Mouse (Mus musculus): ENCODE measurements around the gene Pex14.
A peak's percentile ranks its signal among the peaks of the same experiment; 100 is the strongest.
"Not testable (repeated sequence)": the region's sequence is repeated elsewhere in the genome, so short reads cannot be mapped to it uniquely, and the experiment has no call there.

Gene Pex14

DNA sequence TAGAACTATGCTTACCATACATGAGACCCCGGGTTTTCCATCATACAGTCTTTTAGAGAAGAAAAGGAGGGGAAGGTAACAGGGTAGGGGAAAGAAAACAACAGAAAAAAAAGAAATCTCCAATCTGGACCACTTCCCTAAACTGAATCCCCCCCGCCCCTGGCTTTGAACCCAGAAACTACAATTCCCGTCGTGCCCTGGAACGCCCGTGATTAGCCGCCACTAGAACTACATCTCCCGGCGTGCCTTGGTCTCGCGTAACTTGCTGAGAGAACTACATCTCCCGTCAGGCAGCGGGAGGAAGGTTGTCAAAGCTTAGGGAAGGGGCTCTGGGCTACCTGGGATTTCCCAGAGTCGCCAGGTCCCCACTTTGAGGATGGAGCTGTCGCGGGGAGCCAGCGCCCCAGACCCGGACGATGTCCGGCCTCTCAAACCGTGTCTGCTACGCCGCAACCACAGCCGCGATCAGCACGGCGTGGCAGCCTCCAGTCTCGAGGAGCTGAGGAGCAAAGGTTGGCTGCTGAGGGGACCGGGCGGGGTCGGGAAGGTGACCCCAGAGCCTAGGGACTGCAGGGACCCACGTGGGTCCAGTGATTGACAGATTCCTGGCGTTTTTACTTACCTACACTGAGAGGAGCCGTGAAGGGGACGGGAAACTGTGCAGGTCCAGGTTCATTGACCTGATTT, 4.3 kb upstream of the Pex14 start, which contains the start of gene Dffa:
TSS of gene Dffa (plus strand) at position 272 of the 687 bp plus-strand sequence.
- peak; percentile 77 for DNase-seq (ENCODE audit: extremely low read depth, low read depth)

DNA sequence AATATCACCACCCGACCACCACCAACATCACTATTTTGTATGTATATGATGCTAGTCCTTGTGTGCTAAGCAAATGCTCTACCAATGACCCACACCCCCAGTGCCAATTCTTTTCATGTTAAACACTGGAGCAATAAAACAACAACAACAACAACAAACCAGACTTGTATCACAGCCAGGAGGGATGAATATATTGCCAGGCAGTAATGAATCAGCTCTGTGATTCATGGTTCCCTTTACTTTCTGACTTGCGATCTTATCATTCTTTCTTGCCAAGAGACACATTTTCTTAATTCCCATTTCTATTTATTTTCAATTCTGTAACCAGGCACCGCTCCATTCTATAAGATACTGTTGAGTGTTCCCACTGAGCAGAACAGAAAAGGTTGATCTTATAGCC, 1.8 kb upstream of the Pex14 start:
- DNase-seq (ENCODE audit: extremely low read depth, low read depth) = no peak

DNA sequence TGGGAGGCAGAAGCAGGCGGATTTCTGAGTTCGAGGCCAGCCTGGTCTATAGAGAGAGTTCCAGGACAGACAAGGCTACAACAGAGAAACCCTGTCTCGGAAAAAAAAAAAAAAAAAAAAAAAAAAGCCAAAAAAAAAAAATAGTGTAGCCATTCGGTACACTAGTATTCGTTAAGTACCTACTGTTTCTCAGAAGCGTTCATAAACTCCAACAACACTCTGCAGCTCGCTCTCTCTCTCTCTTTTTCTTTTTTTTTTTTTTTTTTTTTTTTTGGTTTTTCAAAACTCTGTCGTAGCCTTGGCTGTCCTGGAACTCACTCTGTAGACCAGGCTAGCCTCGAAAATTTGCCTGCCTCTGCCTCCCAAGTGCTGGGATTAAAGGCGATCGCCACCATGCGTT, 773 bp upstream of the Pex14 start:
- not testable (repeated sequence) for DNase-seq (ENCODE audit: extremely low read depth, low read depth)

GRCm38 (mm10) chr4:149098571-149098970, 1.1 kb downstream of the Pex14 start:
- no peak for DNase-seq (ENCODE audit: extremely low read depth, low read depth)

DNA sequence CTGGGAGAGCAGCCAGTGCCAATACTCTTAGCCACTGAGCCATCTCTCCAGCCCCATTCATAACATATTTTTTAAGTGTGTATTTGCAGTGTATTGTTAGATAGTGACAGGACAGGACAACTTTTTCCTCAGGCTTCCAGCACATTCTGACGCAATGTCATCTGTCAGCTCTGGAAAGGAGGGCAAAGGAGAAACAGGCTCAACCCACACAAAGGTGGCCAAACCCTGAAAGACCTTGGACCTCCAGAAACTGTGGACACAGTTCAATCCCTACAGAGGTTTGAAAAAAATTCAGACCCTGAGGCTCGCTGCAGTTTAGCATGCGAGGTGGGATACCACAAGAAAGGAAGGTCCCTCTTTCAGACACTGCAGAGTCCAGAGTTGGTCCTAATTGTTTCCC, 1.7 kb downstream of the Pex14 start:
- DNase-seq (ENCODE audit: extremely low read depth, low read depth) = no peak

- no peak for DNase-seq (ENCODE audit: extremely low read depth, low read depth)
Observed at GRCm38 (mm10) chr4:149091364-149091763, 8.3 kb downstream of the Pex14 start.

DNA sequence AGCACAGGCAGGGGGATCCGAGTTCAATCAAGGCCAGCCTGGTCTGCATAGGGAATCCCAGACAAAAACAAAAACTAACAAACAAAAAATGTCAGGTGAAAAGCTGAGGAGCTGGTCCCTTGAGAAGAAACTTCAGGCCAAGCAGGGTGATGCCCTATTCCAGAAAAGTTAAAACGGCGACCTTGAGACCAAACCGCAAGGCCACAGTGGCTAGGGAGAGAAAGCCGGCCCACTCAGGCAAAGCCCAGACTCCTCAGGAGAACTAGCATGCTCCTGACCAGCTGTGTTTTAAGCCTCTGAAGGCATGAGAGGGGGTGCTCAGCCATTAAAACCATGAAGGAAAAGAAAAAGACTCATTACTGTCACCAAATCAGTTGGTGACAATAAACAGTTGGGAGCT, 14.3 kb downstream of the Pex14 start:
- DNase-seq (ENCODE audit: extremely low read depth, low read depth) = no peak

DNA sequence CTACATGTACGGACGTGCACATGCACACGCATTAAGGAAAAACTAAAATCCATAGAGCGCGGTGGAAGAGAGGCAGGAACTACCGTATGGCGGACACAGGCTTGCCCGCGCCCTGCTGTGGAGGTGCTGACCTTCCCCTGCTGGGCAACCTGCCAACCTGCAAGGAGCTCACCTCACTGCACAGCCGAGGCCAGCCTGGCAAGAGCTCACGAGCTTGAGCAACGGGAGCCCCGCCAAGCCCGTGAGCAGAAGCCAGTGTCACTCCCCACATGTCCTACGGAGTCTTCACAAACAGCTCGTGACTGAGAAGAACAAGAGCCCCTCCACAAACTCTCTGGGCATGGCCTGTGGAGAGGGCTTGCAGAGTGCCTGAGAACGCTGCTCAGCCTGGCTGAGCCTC, 18.1 kb downstream of the Pex14 start:
- no peak for DNase-seq (ENCODE audit: extremely low read depth, low read depth)

DNA sequence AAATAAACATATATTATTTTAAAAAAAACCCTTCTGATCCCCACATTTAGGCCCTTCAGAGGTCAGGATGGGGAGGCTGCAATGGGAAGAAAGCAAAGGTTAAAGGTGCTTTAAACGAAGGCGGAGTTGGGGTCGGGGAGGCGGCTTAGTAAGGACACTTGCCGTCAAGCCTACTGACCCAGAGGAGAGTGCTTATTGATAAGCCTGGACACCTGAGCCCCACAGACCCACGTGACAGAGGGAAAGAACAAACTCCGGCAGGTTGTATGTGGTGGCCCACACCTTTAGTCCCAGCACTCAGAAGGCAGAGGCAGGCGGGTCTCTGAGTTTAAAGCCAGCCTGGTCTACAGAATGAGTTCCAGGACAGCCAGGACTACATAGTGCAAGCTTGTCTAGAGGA, 19.6 kb downstream of the Pex14 start:
- no peak for DNase-seq (ENCODE audit: extremely low read depth, low read depth)

- no peak for DNase-seq (ENCODE audit: extremely low read depth, low read depth)
Observed at GRCm38 (mm10) chr4:149079629-149080028, 20.0 kb downstream of the Pex14 start.

- DNase-seq (ENCODE audit: extremely low read depth, low read depth) = no peak
Observed at GRCm38 (mm10) chr4:149078261-149078660, 21.4 kb downstream of the Pex14 start.

DNA sequence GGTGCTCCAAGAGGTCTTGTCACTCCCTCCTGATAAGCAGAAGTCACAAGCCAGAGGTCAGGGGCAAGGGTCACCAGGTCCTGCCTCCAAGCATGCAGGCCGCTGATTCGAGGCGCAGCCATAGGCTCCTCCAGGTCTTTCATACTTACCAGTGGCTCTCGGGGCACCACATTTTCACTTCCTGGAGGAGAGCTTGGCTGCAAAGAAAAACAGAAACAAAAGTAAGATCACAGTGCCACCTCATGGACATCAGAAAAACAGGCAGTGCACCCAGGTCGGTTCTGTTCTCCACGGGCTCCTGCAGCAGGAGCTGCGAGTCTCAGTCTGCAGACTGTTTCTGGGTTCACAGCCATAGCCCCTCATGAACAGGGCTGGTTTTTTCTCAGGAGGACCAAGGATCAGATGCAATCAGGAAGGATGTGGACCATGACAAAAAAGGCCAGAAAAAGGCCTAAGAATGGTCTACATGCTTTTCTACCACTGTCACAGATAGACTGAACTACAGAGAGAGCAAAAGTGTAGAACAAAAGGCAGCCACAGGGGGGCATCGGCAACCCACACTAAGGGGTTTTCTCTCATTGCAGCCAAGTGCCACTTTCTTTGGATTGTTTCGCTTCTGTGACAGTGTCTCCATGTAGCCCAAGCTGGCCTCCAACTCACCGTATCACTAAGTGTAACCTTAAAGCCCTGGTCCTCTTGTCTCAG, 23.7 kb downstream of the Pex14 start:
- DNase-seq (ENCODE audit: extremely low read depth, low read depth) = no peak

DNA sequence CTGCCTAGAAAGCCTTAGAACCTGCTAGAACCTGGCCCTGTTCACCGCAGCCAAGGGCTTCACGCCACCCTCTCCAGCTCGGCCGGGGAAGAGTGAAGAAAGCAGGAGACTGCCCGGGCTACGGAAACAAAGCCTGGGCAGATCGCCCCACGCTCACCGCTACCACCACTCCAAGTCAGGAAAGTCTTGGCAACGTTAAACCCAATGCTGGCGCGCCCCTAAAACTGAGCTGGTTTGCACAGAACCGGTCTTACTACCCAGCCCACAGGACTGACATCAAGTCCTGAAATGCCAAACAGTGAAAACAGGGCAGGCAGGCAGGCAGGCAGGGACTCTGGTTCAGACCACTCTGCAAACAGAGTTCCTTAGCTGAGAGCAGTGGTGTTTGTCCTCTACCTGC, 24.6 kb downstream of the Pex14 start:
- no peak for DNase-seq (ENCODE audit: extremely low read depth, low read depth)

GRCm38 (mm10) chr4:149066672-149067551, 32.8 kb downstream of the Pex14 start:
- DNase-seq (ENCODE audit: extremely low read depth, low read depth) = no peak

GRCm38 (mm10) chr4:149064061-149064854, 35.4 kb downstream of the Pex14 start:
- DNase-seq (ENCODE audit: extremely low read depth, low read depth) = no peak

GRCm38 (mm10) chr4:149062406-149063318, 37.0 kb downstream of the Pex14 start:
- no peak for DNase-seq (ENCODE audit: extremely low read depth, low read depth)

DNA sequence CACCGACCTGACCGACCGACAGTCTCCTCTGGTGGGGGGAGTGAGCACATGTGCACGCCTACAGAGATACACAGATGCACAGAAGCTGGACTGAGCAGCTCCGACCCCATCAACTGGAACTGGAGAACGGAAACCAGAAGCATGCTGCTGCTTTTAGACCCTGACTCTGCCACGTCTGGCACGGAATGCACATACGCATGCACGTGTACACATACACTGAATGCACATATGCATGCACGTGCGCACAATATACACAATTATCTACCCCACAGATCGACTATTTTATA, 38.3 kb downstream of the Pex14 start:
- DNase-seq (ENCODE audit: extremely low read depth, low read depth) = no peak

DNA sequence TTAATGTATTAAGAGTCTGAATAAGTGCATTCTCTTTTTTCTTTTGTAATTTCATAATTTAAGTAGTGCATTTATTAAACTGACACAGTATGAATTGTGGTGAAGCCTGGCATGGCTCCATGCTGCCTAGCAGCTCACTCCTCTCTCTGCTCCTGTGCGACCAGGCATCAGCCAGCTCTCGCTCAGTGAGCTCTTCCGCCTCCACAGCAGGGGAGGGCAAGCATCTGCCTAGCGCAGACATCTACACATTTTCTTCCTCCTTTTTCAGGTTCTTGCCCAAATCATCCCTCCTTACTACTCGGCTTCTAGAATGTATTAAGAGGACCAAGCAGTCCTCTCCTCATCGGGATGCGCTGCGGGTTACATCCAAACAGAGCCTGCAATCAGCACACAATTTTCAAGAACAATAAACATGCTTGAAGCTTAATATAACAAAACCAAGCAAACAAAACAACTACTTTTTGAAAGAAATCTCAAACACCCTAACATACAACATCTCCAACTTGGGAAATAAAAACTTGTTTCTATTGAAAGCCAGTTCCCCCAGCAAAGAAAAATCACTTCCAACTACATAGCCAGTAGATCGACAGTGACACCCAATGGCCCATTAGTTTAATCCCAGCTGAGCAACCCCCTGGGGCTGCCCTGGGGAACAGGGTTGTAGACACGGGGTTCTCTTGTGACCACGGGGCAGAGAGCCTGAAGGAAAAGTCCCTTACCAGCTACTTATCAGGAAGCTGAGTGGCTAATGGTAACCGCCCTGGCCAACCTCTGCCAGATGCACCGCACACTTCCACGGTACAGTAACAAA, 38.9 kb downstream of the Pex14 start:
- no peak for DNase-seq (ENCODE audit: extremely low read depth, low read depth)

DNA sequence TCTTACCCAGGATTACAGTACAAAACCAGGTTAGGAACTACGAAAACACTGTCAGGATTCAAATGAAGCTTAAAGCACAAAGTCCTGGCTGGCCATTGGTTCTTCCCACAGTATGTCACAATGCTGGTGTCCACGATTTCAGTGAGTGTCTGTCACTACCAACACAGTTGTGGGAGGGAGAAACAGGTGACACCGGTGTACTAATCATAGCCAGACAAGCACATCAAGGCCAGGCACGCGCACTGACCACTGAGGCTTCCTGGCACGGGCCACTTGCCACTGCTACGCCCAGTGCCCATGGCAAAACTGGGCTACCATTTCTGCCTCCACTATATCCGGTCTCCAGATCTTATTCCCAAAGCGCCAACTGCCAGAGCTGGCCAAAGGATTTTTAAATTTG, 40.0 kb downstream of the Pex14 start:
- DNase-seq (ENCODE audit: extremely low read depth, low read depth) = no peak

DNA sequence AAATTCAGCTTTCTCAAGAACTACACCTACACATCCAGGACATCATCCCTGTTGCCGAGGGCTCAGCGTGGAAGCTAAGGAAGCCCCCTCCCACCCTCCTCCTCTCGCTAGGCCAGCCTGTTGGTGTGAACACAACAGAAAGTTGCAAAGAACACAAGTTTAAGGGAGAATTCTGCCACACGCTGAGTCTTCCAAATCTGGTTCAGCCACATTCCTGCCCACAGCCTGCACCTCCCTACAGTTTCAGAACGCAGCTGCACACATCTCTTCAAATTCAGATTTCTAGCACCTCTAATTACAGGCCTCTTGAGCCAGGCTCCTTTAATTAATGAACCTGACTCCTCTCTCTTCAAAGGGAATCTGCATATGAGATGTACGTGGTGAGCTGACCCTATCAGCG, 41.4 kb downstream of the Pex14 start:
- no peak for DNase-seq (ENCODE audit: extremely low read depth, low read depth)

All from MEL-GATA-1-ER (cell line).